Mouse (Mus musculus) spleen, embryonic (tissue): ENCODE data around the gene Frs2.
"Not testable (repeated sequence)": the region's sequence is repeated elsewhere in the genome, so short reads cannot be mapped to it uniquely, and the experiment has no call there.

Experiments used
- CTCF ChIA-PET: fragments of 350-600 bp; sonication (Branson Sonifier 250); formaldehyde crosslinking; loops from one replicate; lab custom pipeline; 2022; lab: Charles Lee

The Frs2 gene

DNA sequence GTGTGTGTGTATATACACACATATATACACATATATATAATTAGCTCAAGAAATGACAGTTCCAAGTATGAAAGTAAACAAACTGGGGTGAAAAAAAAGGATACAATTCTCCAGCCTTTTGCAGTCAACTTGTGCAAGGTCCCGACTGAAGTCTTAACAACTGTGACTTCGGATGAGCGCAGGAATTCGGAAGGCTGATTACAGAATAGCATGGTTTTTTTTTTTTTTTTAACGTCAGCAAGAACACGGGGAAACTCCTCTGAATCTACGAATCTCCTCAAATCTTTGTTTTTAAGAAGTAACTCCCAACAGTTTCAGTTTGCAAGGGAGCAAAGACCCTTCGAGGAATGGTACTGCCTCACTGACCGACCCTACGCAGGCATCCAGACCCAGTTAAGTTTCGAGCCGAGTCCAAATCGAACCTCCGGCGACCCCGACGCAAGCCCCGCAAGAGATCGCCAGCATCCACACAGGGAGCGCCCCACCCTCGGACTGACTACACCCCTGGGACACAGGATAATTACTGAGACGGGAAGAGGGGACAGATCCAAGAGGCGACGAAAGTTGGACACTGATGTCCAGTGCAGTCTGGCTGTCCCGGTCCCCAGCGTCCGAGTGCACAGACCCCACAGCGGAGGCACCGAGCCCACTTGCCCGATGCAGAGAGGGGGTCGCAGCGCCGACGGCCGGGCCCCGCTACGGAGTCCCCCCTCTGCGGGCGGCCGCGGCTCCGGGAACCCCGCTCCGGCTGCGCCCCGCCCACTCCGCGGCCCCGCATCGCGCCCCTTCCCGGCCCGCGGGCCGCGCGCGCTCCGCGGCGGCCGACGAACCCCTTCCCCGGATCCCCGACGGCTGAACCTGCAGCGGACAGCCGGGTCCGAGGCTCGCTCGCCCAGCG, 622 bp downstream of the Frs2 start:
- CTCF ChIA-PET = interaction anchor here (0.7 kb wide), 2 partner anchors 21 to 300 kb away, joined by 5 to 8 read pairs; no protein-coding TSS in a partner anchor

DNA sequence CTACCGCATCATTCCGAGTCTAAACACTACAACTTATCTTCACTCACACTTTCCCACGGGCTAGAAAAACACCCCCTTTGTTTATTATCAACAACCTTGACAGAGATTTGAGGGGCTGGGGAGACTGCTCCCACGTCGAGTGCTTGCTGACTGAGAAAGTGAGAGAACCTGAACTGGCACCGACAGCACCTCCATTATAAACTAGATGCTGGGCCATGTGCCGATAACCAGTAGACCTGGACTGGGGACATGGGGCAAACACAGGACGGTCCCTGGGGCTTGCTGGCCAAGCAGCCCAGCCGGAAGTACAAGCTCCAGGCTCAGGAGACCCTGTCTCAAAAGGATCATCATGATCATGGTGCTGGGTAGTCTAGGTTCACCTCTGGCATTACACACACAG, 1.9 kb downstream of the Frs2 start:
- CTCF ChIA-PET = no interaction called here

DNA sequence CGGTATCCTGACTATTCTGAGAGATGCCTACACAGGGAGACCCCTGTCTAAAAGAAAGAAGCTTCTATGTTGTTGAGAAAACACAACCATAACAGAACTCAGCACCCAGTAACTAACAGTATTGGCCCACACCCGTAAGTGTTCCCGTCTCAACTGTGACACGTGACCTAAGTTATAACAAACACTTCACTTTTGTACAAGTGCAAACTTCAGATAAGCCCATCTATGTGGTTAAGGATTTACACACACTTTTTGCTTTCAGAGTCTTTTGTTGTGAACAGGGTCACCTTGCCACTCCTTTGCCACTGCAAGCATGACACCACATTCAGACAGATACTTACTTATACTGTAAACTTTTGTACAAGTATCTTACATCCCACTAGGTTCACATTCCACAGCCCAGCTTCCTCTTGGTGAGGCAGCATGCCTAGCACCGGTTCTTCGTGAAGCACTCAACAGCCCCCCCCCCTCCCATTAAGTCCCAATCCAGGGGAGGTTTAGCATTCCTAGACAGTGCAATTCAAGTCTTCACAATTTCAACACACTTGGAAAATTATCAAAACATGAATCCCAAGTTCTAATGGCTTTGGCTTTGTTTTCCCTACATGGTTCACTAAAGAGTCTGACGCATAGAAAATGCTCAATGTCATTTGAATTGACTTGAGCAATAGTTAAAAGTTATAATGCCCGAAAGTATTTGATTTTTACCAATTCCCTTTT, 2.6 kb downstream of the Frs2 start:
- CTCF ChIA-PET = interaction anchor here (0.7 kb wide), 1 partner anchor 79 kb away, joined by 3 read pairs; no protein-coding TSS in a partner anchor

DNA sequence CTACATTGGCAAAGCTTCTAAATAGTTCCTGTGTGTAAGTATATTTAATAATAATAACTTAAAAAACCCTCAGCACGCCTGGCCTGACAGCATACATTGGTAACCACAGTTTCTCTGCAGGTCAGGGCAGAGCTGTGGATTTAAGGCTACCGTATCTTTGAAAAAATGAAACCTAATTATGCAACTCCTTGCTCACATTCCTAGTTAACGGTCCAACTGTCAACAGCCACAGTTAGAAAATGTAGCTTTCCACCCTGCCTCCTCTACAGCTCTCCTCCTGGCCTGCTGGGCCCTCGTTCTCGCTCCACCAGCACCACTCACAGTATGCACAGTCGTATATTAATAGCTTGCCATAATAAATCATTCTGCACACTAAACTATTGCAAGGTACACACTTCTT, 3.7 kb downstream of the Frs2 start:
- CTCF ChIA-PET = no interaction called here

DNA sequence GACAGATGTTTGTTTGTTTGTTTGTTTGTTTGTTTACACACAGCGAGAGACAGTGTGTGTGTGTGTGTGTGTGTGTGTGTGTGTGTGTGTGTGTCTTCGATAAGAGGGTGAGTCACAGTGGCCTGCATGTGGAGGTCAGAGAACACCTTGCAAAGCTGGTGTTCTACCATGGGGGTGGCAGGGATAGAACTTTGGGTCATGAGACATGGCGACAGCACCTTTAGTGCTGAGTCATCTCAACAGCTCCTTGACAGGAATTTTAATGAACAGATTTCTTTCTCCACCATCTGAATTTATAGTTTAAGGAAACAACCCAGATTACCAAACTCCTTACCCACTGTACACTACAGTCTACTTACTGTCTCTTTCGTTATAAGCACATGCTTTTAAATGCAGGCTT, 4.3 kb downstream of the Frs2 start:
- CTCF ChIA-PET = no interaction called here

DNA sequence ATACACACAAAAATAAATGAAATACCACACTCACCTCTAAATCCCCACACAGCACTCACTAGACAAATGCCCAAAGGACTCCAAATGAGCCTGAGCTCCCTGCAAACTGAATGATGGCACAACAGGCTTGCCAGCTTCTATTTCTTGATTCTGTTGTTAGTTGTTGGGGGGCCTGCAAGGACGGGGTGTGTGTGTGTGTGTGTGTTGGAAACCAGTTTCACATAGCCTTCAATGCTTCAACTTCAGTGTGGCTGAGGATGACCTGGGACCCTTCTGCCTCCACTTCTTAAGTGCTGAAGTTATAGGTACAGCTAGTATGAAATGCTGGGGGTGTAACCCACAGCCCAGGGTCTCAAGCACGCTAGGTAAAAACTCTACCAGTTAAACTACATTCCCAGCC, 5.0 kb downstream of the Frs2 start:
- CTCF ChIA-PET = no interaction called here

DNA sequence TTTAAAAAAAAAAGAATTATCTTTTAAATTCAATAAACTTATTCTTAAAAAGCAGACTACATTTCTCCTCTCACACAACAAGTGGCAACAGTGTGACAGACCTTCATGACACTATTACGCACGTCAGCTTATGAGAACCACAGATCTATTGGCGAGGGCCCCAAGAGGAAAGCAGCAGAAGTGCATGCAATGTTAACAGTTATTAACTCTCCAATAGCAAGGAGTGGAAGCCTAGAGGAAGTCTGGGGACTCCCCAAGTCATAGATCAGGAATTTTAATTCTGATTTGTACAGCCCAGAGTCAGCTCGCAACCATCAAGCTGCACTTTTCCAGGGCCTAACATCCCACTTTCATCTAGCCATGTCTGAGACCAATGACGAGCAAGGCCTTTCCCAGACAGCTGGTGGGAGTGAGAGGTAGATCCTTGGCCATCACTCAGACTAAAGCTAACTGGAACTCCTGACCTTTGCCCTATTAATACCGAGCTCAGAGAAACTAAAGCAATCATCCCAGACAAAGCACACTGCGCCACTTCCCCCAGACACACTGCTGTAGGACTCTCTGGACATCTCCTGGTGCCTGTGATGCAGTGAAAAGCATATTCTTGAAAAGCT, 6.3 kb downstream of the Frs2 start:
- CTCF ChIA-PET = no interaction called here

DNA sequence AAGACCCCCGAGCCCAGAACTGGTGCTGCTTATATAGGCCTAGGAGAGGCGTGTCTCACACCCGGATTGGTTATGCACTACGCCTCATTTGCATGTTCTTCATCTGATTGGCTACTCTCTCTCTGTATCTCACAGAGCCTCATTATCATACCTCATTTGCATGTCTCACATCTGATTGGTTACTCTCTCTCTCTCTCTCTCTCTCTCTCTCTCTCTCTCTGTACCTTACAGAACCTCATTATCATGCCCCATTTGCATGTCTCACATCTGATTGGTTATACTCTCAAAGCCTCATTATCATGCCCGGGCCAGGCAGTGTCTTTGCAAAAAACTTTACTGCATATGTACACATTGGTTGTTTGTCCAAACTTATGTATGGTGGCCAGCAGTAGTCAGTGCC, 16.8 kb downstream of the Frs2 start:
- CTCF ChIA-PET = not testable (repeated sequence)

DNA sequence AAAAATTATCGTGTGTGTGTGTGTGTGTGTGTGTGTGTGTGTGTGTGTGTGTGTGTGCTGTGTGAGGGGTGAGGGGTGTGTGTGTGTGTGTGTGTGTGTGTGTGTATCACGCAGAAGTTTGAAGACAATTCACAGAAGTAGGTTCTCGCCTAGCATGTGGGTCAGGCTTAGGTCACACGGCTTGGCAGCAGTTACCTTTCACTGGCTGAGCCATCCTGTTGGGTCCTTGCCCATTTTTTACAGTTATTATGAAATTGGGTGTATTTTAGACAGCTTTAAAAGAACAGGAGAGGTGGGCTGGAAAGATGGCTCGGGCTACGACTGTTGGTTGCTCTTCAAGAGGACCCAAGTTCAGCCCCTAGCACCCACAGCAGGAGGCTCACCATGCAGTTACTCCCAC, 18.3 kb downstream of the Frs2 start:
- CTCF ChIA-PET = interaction anchor here (0.8 kb wide), 1 partner anchor 22 kb away, joined by 7 read pairs; no protein-coding TSS in a partner anchor

DNA sequence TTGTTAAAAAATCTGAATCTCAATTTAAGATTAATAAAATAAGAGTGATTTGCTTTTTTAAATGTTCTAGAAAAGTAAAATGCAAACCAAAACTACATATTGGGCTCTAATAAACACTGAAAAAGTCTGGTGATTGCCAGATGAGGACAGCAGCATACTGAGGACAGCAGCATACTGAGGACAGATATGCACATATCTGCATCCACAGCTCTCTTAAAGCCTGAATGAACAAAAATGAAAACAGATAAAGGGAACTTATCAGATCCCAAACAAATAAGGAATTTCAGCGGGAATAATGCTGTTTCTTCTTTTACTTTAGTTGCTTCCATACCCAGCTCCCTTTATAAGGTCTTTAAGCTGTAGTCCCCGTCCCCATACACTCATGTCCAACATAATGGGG, 19.6 kb downstream of the Frs2 start:
- CTCF ChIA-PET = no interaction called here

DNA sequence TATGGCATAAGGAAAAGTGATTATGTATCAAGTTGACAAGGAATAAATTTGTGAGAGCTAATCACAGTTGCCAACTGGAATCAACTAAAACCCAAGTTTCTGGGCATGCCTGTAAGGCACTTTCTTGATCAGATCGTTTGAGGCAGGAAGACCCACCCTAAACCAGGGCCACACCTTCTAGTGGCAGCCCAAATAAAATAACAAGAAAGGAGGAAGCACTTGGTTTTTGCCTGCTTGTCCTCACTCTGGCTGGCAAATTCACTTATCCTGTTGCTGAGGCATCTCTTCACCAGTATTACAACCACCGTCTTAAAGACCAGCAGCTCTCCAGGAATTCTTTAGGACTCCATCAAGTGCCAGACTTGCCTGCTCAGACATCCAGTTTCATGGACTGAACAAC, 20.9 kb downstream of the Frs2 start:
- CTCF ChIA-PET = interaction anchor here (0.6 kb wide), 1 partner anchor 20 kb away, joined by 5 read pairs; no protein-coding TSS in a partner anchor

DNA sequence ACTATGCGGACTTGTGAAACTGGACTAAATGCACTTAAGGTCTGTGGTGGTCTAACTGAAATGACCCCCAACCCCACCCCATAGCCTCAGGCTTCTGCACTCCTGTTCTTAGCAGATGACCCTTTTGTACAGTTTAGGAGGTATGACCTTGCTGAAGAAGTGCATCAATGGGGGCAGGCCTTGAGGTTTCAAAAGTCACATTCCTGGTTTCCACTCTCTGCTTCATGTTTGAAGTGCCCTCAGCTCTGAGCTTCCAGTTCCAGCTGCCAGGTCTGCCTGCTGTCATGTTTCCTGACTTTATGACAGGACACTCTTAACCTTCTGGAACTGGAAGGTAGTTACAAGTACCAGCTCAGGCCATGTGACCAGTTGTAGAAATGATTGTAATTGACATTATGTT, 21.6 kb downstream of the Frs2 start:
- CTCF ChIA-PET = interaction anchor here (0.6 kb wide), 1 partner anchor 20 kb away, joined by 5 read pairs; no protein-coding TSS in a partner anchor

DNA sequence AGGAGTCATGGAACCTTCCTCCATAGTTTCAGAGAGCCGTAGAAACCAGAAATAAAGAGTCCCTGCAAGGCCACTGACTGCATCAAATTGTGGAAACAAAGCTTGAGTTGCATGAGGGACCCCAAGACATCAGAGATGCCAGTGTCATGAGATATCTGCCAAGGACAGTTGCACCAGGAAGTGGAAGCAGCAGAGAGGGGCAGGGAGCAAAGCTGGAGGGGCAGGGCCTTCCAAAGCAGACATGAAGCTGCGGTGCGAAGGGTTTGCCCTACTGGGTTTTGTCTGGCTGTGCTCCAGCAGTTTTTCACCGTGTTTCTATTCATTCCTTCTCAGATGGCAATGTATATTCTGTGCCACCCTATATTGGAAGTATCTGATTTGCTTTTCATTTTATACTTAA, 22.1 kb downstream of the Frs2 start:
- CTCF ChIA-PET = no interaction called here

DNA sequence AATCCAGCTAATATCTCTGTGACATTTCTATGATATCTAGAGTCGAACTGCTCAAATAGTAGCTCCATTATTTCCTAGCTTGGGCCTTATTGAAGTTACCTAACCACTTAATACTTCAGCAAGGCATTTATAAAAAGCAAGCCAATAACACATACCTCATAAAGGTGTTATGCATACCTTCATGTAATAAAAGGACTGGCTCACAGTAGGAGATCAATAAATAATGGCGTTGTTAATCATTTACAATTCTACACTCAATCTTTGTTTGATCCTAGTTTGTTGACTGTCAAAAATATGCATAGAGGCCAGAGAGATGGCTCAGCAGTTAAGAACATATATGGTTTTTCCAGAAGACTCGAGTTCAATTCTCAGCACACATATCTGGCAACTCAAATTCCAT, 26.9 kb downstream of the Frs2 start:
- CTCF ChIA-PET = no interaction called here

DNA sequence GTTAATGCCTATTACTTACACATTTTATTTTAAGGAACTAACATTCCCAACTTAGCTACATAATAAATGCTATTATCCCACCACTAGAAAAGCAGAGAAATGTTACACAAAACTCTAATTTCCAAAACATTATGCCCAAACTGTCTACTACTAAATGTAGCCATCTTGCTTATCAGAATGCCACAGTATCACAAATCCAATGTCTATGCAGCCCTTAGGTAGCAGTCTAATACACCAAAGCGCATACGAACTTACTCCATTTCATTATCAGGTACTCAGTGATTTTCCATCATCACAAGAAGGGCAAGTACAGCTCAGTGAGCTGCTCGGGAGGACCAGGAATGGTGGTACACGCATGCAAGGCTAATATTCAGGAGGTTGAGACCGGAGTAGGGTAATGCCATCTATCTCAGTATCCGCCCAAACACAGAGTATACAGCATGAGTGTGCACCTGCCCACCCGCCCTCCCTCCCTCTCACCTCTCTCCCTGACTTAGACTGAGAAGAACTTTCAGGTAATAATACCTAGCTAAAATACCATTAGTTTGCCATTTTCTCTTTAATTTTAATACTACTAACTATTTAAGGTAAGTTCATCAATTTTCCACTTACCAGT, 28.2 kb downstream of the Frs2 start:
- CTCF ChIA-PET = no interaction called here

DNA sequence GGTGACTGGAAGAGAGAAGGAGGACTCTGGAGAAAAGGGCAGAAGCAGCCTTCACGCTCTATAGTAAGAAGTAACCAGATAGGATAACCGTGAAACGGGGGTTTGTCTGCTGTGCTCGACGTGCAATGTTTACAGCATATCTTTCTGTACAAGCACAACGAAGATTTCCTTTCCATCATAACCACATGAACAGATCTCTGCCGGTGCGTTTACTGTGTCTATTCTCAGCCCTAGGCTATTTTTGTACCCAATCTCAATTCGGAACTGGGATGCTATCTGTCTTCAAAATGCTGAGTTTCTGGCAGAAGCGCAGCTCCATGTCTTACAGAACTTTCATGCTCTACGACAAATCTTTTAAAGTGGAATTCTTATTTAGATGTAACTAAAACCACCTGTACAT, 28.8 kb downstream of the Frs2 start:
- CTCF ChIA-PET = no interaction called here

DNA sequence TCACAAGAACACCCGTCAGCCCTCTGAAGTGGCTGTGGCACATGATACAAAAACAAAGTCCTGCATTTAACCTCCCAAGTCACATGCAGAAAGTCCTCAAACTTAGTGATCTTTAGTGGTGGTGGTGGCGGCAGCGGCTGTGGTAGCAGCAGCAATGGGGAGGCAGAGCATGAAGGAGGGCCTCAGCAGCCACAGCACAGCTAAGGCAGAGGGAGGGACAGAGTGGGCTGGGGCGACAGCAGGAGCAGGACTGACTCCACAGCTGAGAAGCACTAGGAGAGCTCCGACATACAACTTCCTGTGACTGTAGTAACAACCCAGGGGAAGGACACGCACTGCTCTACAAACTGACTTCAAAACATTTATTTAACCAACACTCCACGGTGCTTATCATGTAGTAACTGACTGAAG, 29.9 kb downstream of the Frs2 start:
- CTCF ChIA-PET = no interaction called here

DNA sequence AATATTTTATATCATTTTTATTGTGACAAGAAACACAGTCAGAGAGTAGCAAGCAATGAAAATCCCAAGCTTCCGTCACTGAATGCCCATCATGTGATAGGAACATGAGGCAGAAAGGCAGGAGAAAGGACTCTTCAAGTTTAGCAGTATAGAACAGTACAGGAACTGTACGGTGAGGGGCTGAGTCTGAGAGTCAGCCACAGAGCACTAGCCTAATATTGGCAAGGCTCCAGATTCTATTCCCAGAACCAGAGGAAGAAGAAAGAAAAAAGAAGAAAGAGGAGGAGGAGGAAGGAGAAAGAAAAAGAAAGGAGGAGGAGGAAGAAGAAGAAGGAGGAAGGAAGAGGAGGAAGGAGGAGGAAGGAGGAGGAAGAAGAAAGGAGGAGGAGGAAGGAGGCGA, 32.7 kb downstream of the Frs2 start:
- CTCF ChIA-PET = interaction anchor here (0.6 kb wide), 1 partner anchor 124 kb away, joined by 3 read pairs; no protein-coding TSS in a partner anchor

DNA sequence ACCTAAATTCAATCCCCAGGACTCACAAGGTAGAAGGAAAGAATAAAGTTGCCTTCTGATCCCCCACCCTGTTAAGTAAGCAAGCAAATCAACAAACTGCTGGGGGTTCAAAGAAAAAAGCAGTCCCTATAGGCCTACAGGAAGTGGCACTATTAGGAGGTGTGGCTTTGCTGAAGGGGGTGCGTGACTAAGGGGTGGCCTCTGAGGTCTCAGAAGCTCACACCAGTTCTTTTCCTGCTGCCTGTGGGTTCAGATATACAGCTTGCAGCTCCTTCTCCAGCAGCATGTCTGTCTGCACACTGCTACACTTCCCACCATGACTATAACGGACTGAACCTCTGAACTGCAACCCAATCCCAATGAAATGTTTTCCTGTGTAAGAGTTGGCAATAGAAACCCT, 35.8 kb downstream of the Frs2 start:
- CTCF ChIA-PET = interaction anchor here (0.6 kb wide), 1 partner anchor 41 kb away, joined by 3 read pairs; no protein-coding TSS in a partner anchor

DNA sequence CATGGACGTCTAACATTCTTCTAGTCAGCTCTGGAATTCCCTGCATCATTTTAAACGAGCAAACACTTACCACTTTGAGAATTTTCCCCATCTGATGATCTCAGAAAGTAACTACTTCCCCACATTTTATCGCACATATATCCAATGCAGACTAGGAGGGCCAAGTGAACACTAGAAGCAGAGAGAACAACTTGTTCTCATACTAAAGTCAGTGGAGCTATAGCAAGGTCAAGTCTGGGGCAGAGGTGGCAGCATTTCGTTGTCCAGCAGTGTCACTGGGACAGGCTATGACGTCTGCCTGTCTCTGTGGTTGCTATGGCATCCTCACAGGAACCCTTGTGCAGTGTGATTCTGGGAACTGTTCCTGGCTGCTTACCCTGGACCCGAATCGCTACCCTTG, 36.9 kb downstream of the Frs2 start:
- CTCF ChIA-PET = no interaction called here

DNA sequence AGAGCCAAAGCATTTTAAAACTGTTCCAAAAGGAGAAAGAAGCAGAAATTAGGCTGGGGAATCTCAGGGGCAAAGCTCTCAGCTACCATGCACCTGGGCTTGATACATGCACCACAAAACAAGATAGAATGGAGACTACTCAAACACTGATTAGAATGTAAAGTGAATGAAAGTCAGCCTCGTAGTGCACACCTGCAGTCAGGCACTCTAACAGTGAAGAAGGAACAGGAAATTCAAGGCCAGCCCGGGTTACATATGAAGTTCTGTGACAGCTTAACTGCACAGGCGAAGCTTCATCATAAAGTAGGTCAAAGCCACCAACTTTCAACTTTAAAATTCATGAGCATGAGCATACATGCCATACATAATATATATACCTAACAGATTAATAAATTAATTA, 38.1 kb downstream of the Frs2 start:
- CTCF ChIA-PET = no interaction called here

DNA sequence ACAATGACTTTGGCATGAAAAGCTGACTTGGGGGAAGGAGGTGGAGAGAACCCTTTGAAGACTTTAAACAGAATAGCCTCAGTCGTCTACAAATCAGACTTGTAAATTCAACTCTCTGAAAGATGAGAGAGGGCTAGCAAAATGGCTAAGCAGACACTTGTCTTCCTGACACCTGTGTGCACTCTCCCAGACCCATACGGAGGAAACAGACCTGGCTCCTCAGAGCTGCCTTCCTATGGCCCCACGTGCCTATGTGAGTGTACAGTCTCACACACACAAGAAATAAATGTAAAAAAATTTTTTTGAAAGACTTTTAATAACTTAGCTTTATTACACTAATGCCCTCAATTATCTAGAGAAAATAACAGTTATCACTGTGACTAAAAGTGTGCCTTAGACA, 41.6 kb downstream of the Frs2 start:
- CTCF ChIA-PET = no interaction called here
